Mouse (Mus musculus) urinary bladder, postnatal 10 days (tissue): ENCODE data around the gene Scmh1.
"Not testable (repeated sequence)": the region's sequence is repeated elsewhere in the genome, so short reads cannot be mapped to it uniquely, and the experiment has no call there.

Experiments
- DNase-seq: peaks from one replicate; pipeline ENCODE4 v3.0.0; 2022; ENCODE audit warnings: low spot score

The Scmh1 gene

GRCm38 (mm10) chr4:120405144-120405805 is at the start of gene Scmh1:
Scmh1 (plus strand) TSS chr4:120405281.
- no peak for DNase-seq

- no peak for DNase-seq
Observed at GRCm38 (mm10) chr4:120360011-120360521, 45.0 kb upstream of the Scmh1 start.

- DNase-seq, result no peak
Observed at GRCm38 (mm10) chr4:120364729-120365128, 40.4 kb upstream of the Scmh1 start.

GRCm38 (mm10) chr4:120365456-120365855 is 39.6 kb upstream of the Scmh1 start:
- no peak for DNase-seq

- no peak for DNase-seq
Observed at GRCm38 (mm10) chr4:120368031-120368430, 37.0 kb upstream of the Scmh1 start.

GRCm38 (mm10) chr4:120368663-120369062 is 36.4 kb upstream of the Scmh1 start:
- DNase-seq, result no peak

GRCm38 (mm10) chr4:120369156-120369555 is 35.9 kb upstream of the Scmh1 start:
- DNase-seq, result no peak

GRCm38 (mm10) chr4:120369861-120370366 is 35.2 kb upstream of the Scmh1 start:
- DNase-seq, result no peak

- no peak for DNase-seq
Observed at GRCm38 (mm10) chr4:120372838-120373237, 32.2 kb upstream of the Scmh1 start.

- DNase-seq, result no peak
Observed at GRCm38 (mm10) chr4:120373813-120374212, 31.3 kb upstream of the Scmh1 start.

GRCm38 (mm10) chr4:120380811-120381391 is 24.2 kb upstream of the Scmh1 start:
- no peak for DNase-seq

- no peak for DNase-seq
Observed at GRCm38 (mm10) chr4:120385496-120385895, 19.6 kb upstream of the Scmh1 start.

- no peak for DNase-seq
Observed at GRCm38 (mm10) chr4:120387496-120387895, 17.6 kb upstream of the Scmh1 start.

- DNase-seq, result no peak
Observed at GRCm38 (mm10) chr4:120387968-120388367, 17.1 kb upstream of the Scmh1 start.

GRCm38 (mm10) chr4:120388998-120389542 is 16.0 kb upstream of the Scmh1 start:
- DNase-seq, result no peak

GRCm38 (mm10) chr4:120389546-120389945 is 15.5 kb upstream of the Scmh1 start:
- no peak for DNase-seq

- no peak for DNase-seq
Observed at GRCm38 (mm10) chr4:120391591-120391990, 13.5 kb upstream of the Scmh1 start.

- DNase-seq, result no peak
Observed at GRCm38 (mm10) chr4:120392341-120392740, 12.7 kb upstream of the Scmh1 start.

GRCm38 (mm10) chr4:120392748-120393147 is 12.3 kb upstream of the Scmh1 start:
- no peak for DNase-seq

- no peak for DNase-seq
Observed at GRCm38 (mm10) chr4:120400251-120400650, 4.8 kb upstream of the Scmh1 start.

- DNase-seq, result not testable (repeated sequence)
Observed at GRCm38 (mm10) chr4:120402105-120402504, 3.0 kb upstream of the Scmh1 start.

- DNase-seq, result no peak
Observed at GRCm38 (mm10) chr4:120404247-120404646, 834 bp upstream of the Scmh1 start.

GRCm38 (mm10) chr4:120404778-120405143 is 320 bp upstream of the Scmh1 start:
- no peak for DNase-seq
